Comparison of ENCODE assay signal across 10 mouse cellular contexts in the genomic region with DNA sequence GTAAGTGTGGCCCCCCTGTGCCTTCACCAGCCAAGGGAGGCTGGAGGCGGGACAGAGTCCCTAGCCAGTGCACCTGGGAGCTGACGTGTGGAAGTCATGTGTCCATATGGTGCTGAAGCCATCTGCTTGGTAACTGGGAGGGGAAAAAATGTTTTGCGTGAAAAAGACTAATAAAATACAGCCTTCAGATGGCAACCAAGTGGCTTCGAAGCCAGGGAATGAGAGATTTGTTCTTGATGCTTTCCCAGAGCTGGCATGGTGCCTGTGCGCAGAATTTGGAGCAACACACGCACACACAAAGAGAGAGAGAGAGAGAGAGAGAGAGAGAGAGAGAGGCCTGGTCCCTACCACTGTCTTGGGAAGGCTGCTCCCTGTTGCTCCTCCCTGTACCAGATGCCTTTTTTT.
DNase-seq lines count a peak whose midpoint lies in the region; ATAC-seq and TF ChIP-seq lines count a peak whose summit lies in the region.
"Had no signal": no experiment of that assay in that cellular context is flagged by ENCODE, and none has a peak within 500 bp of the region (broad histone marks: within the 10 kb centered on the region; RNA-seq: fewer than 3 reads in every experiment).

No protein-coding gene starts in this region.

- no peaks in the 10 kb centered on the region for H3K36me3 ChIP-seq in embryonic facial prominence, embryonic 12.5 days
- H3K36me3 ChIP-seq in embryonic facial prominence, embryonic 10.5 days (replicated peaks), result no peaks in the 10 kb centered on the region
- peaks cover 25% of the 10 kb centered on the region for H3K36me3 ChIP-seq in midbrain, postnatal 0 days (ENCODE audit: insufficient read depth, low read length)

- H3K4me1 ChIP-seq in embryonic facial prominence, embryonic 12.5 days, result peaks cover 11% of the 10 kb centered on the region; the same call in 1 of the 2 replicates
- peaks cover 12% of the 10 kb centered on the region for H3K4me1 ChIP-seq in embryonic facial prominence, embryonic 10.5 days
- H3K4me1 ChIP-seq in midbrain, postnatal 0 days (ENCODE audit: insufficient read depth, low read length), result no peaks in the 10 kb centered on the region

- H3K9me3 ChIP-seq in embryonic facial prominence, embryonic 12.5 days, result no peaks in the 10 kb centered on the region
- no peaks in the 10 kb centered on the region for H3K9me3 ChIP-seq in embryonic facial prominence, embryonic 10.5 days
- H3K9me3 ChIP-seq in midbrain, postnatal 0 days (ENCODE audit: low read length), result no peaks in the 10 kb centered on the region

- H3K9ac ChIP-seq in embryonic facial prominence, embryonic 12.5 days, result no peak overlapping the region
- H3K9ac ChIP-seq in midbrain, postnatal 0 days (replicated peaks; ENCODE audit: low read length, poor library complexity, severe bottlenecking), result 0 out of 2 replicates have a peak overlapping the region, but pooled peaks have one; percentile 4

- no peak overlapping the region for H3K4me3 ChIP-seq in embryonic facial prominence, embryonic 12.5 days
- no peak overlapping the region for H3K4me3 ChIP-seq in embryonic facial prominence, embryonic 10.5 days
- no peak overlapping the region for H3K4me3 ChIP-seq in midbrain, postnatal 0 days (ENCODE audit: low read depth, low read length)

- H3K27me3 ChIP-seq in embryonic facial prominence, embryonic 12.5 days, result no peaks in the 10 kb centered on the region
- no peaks in the 10 kb centered on the region for H3K27me3 ChIP-seq in embryonic facial prominence, embryonic 10.5 days (replicated peaks; ENCODE audit: low read depth, poor library complexity, severe bottlenecking)
- H3K27me3 ChIP-seq in midbrain, postnatal 0 days (ENCODE audit: insufficient read depth, low read length), result no peaks in the 10 kb centered on the region

- no peak for ATAC-seq in embryonic facial prominence, embryonic 12.5 days (ENCODE audit: insufficient number of reproducible peaks, insufficient read depth, low FRiP score, low TSS enrichment)
- ATAC-seq in midbrain, postnatal 0 days (ENCODE audit: low FRiP score), result no peak
- ATAC-seq in activated CD4-positive, CD25-positive, alpha-beta regulatory T cell, adult 4 months, result no peak

- no peak overlapping the region for H3K4me2 ChIP-seq in embryonic facial prominence, embryonic 12.5 days (replicated peaks)
- no peak overlapping the region for H3K4me2 ChIP-seq in midbrain, postnatal 0 days (ENCODE audit: low read depth, low read length, poor library complexity, severe bottlenecking)

- peak overlapping the region; percentile 19; the same call in 1 of the 2 replicates for H3K27ac ChIP-seq in embryonic facial prominence, embryonic 12.5 days
- no peak overlapping the region for H3K27ac ChIP-seq in embryonic facial prominence, embryonic 10.5 days (replicated peaks)
- H3K27ac ChIP-seq in midbrain, postnatal 0 days (ENCODE audit: low read depth, low read length), result peak overlapping the region; percentile 18; the same call in 1 of the 2 replicates

- TF ChIP-seq CTCF in midbrain, postnatal 0 days (IDR thresholded peaks at IDR 0.05), result no peak

- 64% methylated on average over 6 of the region's 6 CpGs for WGBS in embryonic facial prominence, embryonic 12.5 days
- 74% methylated on average over 6 of the region's 6 CpGs for WGBS in embryonic facial prominence, embryonic 10.5 days
- WGBS in midbrain, postnatal 0 days, result 61% methylated on average over 6 of the region's 6 CpGs

- no peak for DNase-seq in embryonic facial prominence, embryonic 10.5 days (ENCODE audit: low spot score)
- peak; percentile 61 to 77 for DNase-seq in cerebellum, adult 18-20 months
- DNase-seq in layer of hippocampus, adult 11-12 months (ENCODE audit: low spot score), result peak; percentile 78
- DNase-seq in midbrain, postnatal 0 days (ENCODE audit: low spot score), result peak; percentile 62
- no peak for DNase-seq in gastrocnemius, postnatal 25 days
- DNase-seq in ovary, adult 18-20 months (ENCODE audit: low spot score), result no peak
- DNase-seq: heart, postnatal 14 days; thymus, postnatal 36 days had no signal

Comparison
In these comparisons a context has a peak if more than half of its experiments do, and no peak if none do; other contexts are left out.
1. DNase-seq: peak in cerebellum, adult 18-20 months (2 of 2), layer of hippocampus, adult 11-12 months (single experiment) and midbrain, postnatal 0 days (single experiment); none in embryonic facial prominence, embryonic 10.5 days (single experiment), gastrocnemius, postnatal 25 days (single experiment) and ovary, adult 18-20 months (single experiment).